Mouse (Mus musculus) cerebellum, adult 8-10 months (tissue): ENCODE measurements around the gene Mtor.

Experiments used
- DNase-seq: peaks from one replicate; pipeline ENCODE4 v3.0.0; 2022

Gene Mtor

GRCm38 (mm10) chr4:148549106-148549505, 100.7 kb downstream of the Mtor start:
- no peak for DNase-seq

- DNase-seq = no peak
Observed at GRCm38 (mm10) chr4:148557766-148558165, 109.4 kb downstream of the Mtor start.

GRCm38 (mm10) chr4:148558297-148559000, 110.0 kb downstream of the Mtor start, which contains the start of gene Exosc10:
Gene Exosc10, plus strand, starts transcription at chr4:148558429.
- DNase-seq = peak; percentile 88

- DNase-seq = no peak
Observed at GRCm38 (mm10) chr4:148562676-148563075, 114.3 kb downstream of the Mtor start.

GRCm38 (mm10) chr4:148563595-148563994, 115.2 kb downstream of the Mtor start:
- DNase-seq = no peak

GRCm38 (mm10) chr4:148570138-148570537, 121.7 kb downstream of the Mtor start:
- DNase-seq = no peak

GRCm38 (mm10) chr4:148570693-148571295, 122.4 kb downstream of the Mtor start:
- no peak for DNase-seq

- DNase-seq = no peak
Observed at GRCm38 (mm10) chr4:148573222-148573621, 124.8 kb downstream of the Mtor start.

GRCm38 (mm10) chr4:148580765-148581164, 132.4 kb downstream of the Mtor start:
- DNase-seq = peak; percentile 24

GRCm38 (mm10) chr4:148581422-148581821, 133.0 kb downstream of the Mtor start:
- DNase-seq = no peak

- DNase-seq = no peak
Observed at GRCm38 (mm10) chr4:148583257-148583656, 134.8 kb downstream of the Mtor start.

- no peak for DNase-seq
Observed at GRCm38 (mm10) chr4:148586648-148587047, 138.2 kb downstream of the Mtor start.

- no peak for DNase-seq
Observed at GRCm38 (mm10) chr4:148588793-148589192, 140.4 kb downstream of the Mtor start.

GRCm38 (mm10) chr4:148589565-148589964, 141.2 kb downstream of the Mtor start:
- DNase-seq = no peak

GRCm38 (mm10) chr4:148590421-148591170, 142.2 kb downstream of the Mtor start:
- DNase-seq = no peak

- DNase-seq = peak; percentile 97
Observed at GRCm38 (mm10) chr4:148591171-148591630, 142.8 kb downstream of the Mtor start, which contains the start of gene Srm. Gene Srm, plus strand, starts transcription at chr4:148591503.

GRCm38 (mm10) chr4:148591637-148592380, 143.4 kb downstream of the Mtor start:
- no peak for DNase-seq

GRCm38 (mm10) chr4:148593996-148594395, 145.6 kb downstream of the Mtor start:
- DNase-seq = no peak

- no peak for DNase-seq
Observed at GRCm38 (mm10) chr4:148595916-148596315, 147.5 kb downstream of the Mtor start.

GRCm38 (mm10) chr4:148596731-148597130, 148.3 kb downstream of the Mtor start:
- no peak for DNase-seq

GRCm38 (mm10) chr4:148598826-148599225, 150.4 kb downstream of the Mtor start:
- DNase-seq = no peak

- DNase-seq = no peak
Observed at GRCm38 (mm10) chr4:148600316-148600715, 151.9 kb downstream of the Mtor start.

GRCm38 (mm10) chr4:148601871-148602270, 153.5 kb downstream of the Mtor start:
- DNase-seq = no peak
